Mouse (Mus musculus) bone marrow, adult 2 months (tissue): ENCODE results near the gene Ercc1. TPM values are rescaled to one million over a fixed set of nuclear protein-coding genes. Genes with fewer than 3 reads are reported as not detected.

Experiments
- H3K27ac ChIP-seq: fragments of 200-500 bp; 2 replicates; pipeline ENCODE4 v1.5.1; 2012; ENCODE audit warnings: low read depth, mild to moderate bottlenecking, control low read depth, inconsistent platforms, low read length; ENCODE audit not compliant: control insufficient read depth, poor library complexity, insufficient read depth
- H3K4me1 ChIP-seq: fragments of 200-500 bp; 2 replicates; pipeline ENCODE4 v1.6.1; 2011; ENCODE audit warnings: low read length; ENCODE audit not compliant: control insufficient read depth, insufficient read depth
- H3K4me3 ChIP-seq: fragments of 200-500 bp; replicated peaks from 2 replicates; pipeline ENCODE3; 2011; ENCODE audit warnings: mild to moderate bottlenecking, low read depth, low read length, control low read depth; ENCODE audit not compliant: control insufficient read depth
- CTCF ChIP-seq: fragments of 200-500 bp; IDR thresholded peaks from 2 replicates; pipeline ENCODE4 v1.5.1; 2011; ENCODE audit warnings: low read length, control low read depth; ENCODE audit not compliant: control insufficient read depth, insufficient read depth
- POLR2A ChIP-seq: fragments of 200-500 bp; IDR thresholded peaks from 2 replicates; pipeline ENCODE4 v1.6.1; 2011; ENCODE audit warnings: low read depth, mild to moderate bottlenecking, control low read depth, low read length, borderline replicate concordance; ENCODE audit not compliant: control insufficient read depth
- WGBS: fragments of 180-500 bp; shearing (Covaris S2); methylation state at CpG from one replicate; pipeline ENCODE4 v1.1.7; 2018; 5-methylcytosine and 5-hydroxymethylcytosine counted together
- polyA plus RNA-seq: library from polyadenylated mRNA; stranded (reverse); fragments of >200 nt; gene quantifications from 2 replicates; pipeline ENCODE4 v1.2.4, GENCODE M21; 2011; ENCODE audit warnings: low replicate concordance; ENCODE audit not compliant: missing spikeins, insufficient read depth, insufficient read length

The Ercc1 gene
- 19.2 and 31.3 TPM in 2 replicates for polyA plus RNA-seq

- H3K4me1 ChIP-seq = peaks cover 3% of the 10 kb centered on the region; the same call in 1 of the 2 replicates
- peak within 1 kb of the TSS; percentile 35; the same call in 1 of the 2 replicates for H3K27ac ChIP-seq
- H3K4me3 ChIP-seq = peak within 1 kb of the TSS; percentile 74
- WGBS = 12% methylated on average over 12 of the region's 12 CpGs
- TF ChIP-seq POLR2A = no peak
- no peak for TF ChIP-seq CTCF
Observed at GRCm38 (mm10) chr7:19344237-19344847, at the start of gene Ercc1. Gene Ercc1 (plus strand): TSS chr7:19344778.

- Histone ChIP-seq H3K4me3 (peak overlapping the region; percentile 87), H3K4me1 (no peaks in the 10 kb centered on the region), H3K27ac (no peak overlapping the region)
- 8% methylated on average over 22 of the region's 22 CpGs for WGBS
- TF ChIP-seq CTCF (peak; percentile 84), POLR2A (no peak; the same call in 1 of the 2 replicates)
Observed at GRCm38 (mm10) chr7:19295503-19296185, 48.9 kb upstream of the Ercc1 start.

DNA sequence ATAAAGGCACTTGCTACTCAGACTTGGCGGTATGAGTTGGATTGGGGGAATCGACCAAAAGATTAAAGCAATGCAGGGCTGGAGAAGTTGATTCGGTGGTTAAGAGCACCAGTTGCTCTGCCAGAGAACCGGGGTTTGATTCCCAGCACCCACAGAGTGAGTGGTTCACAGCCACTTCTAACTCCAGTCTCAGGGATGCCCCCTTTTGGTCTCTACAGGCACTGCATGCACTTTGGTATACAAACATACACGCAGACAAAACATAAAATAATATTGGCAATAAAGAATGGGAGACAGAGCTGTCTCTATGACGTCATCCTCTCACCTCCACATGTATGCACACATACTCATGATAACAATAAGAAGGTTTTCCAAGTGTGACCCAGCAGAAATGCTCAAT, 47.5 kb upstream of the Ercc1 start:
- Histone ChIP-seq H3K4me3 (no peak overlapping the region), H3K4me1 (no peaks in the 10 kb centered on the region), H3K27ac (no peak overlapping the region)
- TF ChIP-seq POLR2A (no peak), CTCF (no peak)
- WGBS = 83% methylated on average over 6 of the region's 6 CpGs

DNA sequence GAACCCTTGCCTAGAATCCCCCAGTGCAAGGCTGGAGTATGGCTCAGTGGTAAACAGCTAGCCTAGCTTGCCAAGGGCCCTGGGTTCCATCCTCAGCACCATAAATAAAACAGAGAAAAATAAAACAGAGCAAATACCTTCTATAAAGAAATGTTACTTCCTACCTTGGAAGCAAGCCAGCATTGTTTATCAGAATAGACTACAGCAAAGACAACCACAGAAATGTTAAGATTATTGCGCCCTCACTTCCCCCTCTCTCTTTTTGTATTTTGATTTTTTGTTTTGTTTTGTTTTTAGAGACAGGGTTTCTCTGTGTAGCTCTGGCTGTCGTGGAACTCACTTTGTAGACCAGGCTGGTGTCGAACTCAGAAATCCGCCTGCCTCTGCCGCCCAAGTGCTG, 46.8 kb upstream of the Ercc1 start:
- Histone ChIP-seq H3K4me1 (no peaks in the 10 kb centered on the region), H3K4me3 (no peak overlapping the region), H3K27ac (no peak overlapping the region)
- TF ChIP-seq POLR2A (no peak), CTCF (no peak)
- 83% methylated on average over 5 of the region's 5 CpGs for WGBS

GRCm38 (mm10) chr7:19299194-19299593, 45.4 kb upstream of the Ercc1 start:
- no peak overlapping the region for H3K27ac ChIP-seq
- 15% methylated on average over 3 of the region's 3 CpGs for WGBS
- no peaks in the 10 kb centered on the region for H3K4me1 ChIP-seq
- TF ChIP-seq CTCF (peak; percentile 43; the same call in 1 of the 2 replicates), POLR2A (no peak)
- no peak overlapping the region for H3K4me3 ChIP-seq

DNA sequence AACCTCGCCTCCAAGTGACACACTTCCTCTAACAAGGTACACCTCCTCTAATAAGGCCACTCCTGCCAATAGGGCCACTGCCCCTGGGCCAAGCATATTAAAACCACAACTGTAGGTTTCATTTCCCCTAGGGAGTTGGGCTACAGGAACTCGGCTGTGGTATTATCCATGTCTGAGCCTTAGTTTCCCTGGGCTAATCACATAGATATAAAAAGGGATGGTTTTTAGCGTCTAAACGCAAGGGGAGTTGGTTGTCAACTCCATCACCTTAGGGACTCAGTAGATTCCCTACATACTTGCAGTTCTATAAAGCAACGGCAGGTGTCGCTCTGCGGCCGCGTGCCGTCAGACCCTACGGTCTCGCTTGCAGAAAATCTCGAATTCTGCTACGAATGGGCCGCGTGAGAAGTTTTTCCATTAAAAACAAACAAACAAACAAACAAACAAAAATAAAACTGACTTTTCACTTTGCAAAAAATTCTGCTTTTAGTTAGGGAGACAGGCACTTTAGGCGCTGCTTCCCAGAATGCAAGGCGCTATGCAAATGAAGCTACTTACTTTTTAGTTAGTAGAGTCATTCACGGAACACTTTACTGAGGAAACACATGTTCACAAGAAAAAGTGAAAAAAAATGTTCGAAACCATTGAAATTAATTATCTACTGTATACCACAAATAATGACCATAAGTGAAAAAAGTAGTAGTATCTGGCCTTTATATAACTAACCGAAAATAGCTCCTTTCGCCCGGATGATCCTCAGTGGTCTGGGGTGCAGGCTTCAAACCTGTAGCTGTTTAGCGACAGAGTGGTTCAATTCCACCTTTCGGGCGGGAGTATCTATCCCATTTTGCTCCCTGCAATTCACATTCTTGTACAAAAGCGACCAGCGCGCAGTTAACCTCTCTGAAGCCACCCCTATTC, 43.8 kb upstream of the Ercc1 start:
- Histone ChIP-seq H3K4me3 (peak overlapping the region; percentile 40), H3K4me1 (no peaks in the 10 kb centered on the region), H3K27ac (no peak overlapping the region)
- under 1% methylated on average over 29 of the region's 29 CpGs for WGBS
- TF ChIP-seq CTCF (peak; percentile 95), POLR2A (no peak)

- H3K4me1 ChIP-seq = no peaks in the 10 kb centered on the region
- TF ChIP-seq POLR2A (no peak), CTCF (no peak)
- H3K4me3 ChIP-seq = no peak overlapping the region
- H3K27ac ChIP-seq = no peak overlapping the region
- 13% methylated on average over 16 of the region's 16 CpGs for WGBS
Observed at GRCm38 (mm10) chr7:19301461-19302263, 42.9 kb upstream of the Ercc1 start.
